Mouse (Mus musculus) midbrain, embryonic 12.5 days (tissue): ENCODE data around the gene Mum1. TPM values are rescaled to one million over a fixed set of nuclear protein-coding genes. Genes with fewer than 3 reads are reported as not detected.

Source experiments
- microRNA-seq: library from miRNA; unstranded; fragments of <30 nt; microRNA quantifications from one replicate; pipeline ENCODE4, GENCODE M21; 2017
- polyA plus RNA-seq: library from polyadenylated mRNA; unstranded; fragments of >200 nt; fragmentation: Nextera tagmentation; extraction: Ambion mirVana; gene quantifications from 2 replicates; pipeline ENCODE4 v1.2.1, GENCODE M21; 2016

Gene Mum1
- polyA plus RNA-seq, 1 experiment from 2014 or later = 195 TPM

Small RNA genes lying within 50 kb of the gene (microRNA-seq; reads per million reads assigned to microRNA genes)
- 0.93 reads per million for gene Mir6911

Other genes with a start within 250 kb of the Mum1 start
- 19.3 and 20.9 TPM in 2 replicates for gene Tmem259, start 242.1 kb upstream of the Mum1 start, polyA plus RNA-seq
- gene Cnn2, start 237.8 kb upstream of the Mum1 start, polyA plus RNA-seq = 109 and 168 TPM in 2 replicates
- gene Abca7, start 229.9 kb upstream of the Mum1 start, polyA plus RNA-seq = 7.6 and 8.5 TPM in 2 replicates
- 4.5 and 5.6 TPM in 2 replicates for gene Arhgap45, start 209.8 kb upstream of the Mum1 start, polyA plus RNA-seq
- 172 and 173 TPM in 2 replicates for gene Polr2e, start 186.6 kb upstream of the Mum1 start, polyA plus RNA-seq
- 483 and 524 TPM in 2 replicates for gene Gpx4, start 179.3 kb upstream of the Mum1 start, polyA plus RNA-seq
- 14.7 and 15.7 TPM in 2 replicates for gene Sbno2, start 120.9 kb upstream of the Mum1 start, polyA plus RNA-seq
- 16.7 and 20.3 TPM in 2 replicates for gene Stk11, start 110.6 kb upstream of the Mum1 start, polyA plus RNA-seq
- 379 and 384 TPM in 2 replicates for gene Atp5d, start 87.8 kb upstream of the Mum1 start, polyA plus RNA-seq
- gene Cbarp, start 85.6 kb upstream of the Mum1 start, polyA plus RNA-seq = 19.3 and 20.0 TPM in 2 replicates
- gene Midn, start 78.2 kb upstream of the Mum1 start, polyA plus RNA-seq = 41.7 and 46.4 TPM in 2 replicates
- 227 and 233 TPM in 2 replicates for gene Cirbp, start 60.4 kb upstream of the Mum1 start, polyA plus RNA-seq
- 12.9 and 13.6 TPM in 2 replicates for gene 1600002K03Rik, start 53.5 kb upstream of the Mum1 start, polyA plus RNA-seq
- 114 and 127 TPM in 2 replicates for gene Efna2, start 47.0 kb upstream of the Mum1 start, polyA plus RNA-seq
- gene Ndufs7, start 22.7 kb downstream of the Mum1 start, polyA plus RNA-seq = 205 and 213 TPM in 2 replicates
- 28.1 and 29.5 TPM in 2 replicates for gene Gamt, start 34.6 kb downstream of the Mum1 start, polyA plus RNA-seq
- gene Dazap1, start 35.1 kb downstream of the Mum1 start, polyA plus RNA-seq = 61.2 and 71.3 TPM in 2 replicates
- gene Rps15, start 66.0 kb downstream of the Mum1 start, polyA plus RNA-seq = 671 and 694 TPM in 2 replicates
- gene Apc2, start 69.5 kb downstream of the Mum1 start, polyA plus RNA-seq = 181 and 193 TPM in 2 replicates
- gene 2310011J03Rik, start 94.1 kb downstream of the Mum1 start, polyA plus RNA-seq = 36.2 and 44.5 TPM in 2 replicates
- gene Pcsk4, start 103.1 kb downstream of the Mum1 start, polyA plus RNA-seq = 2.4 and 3.7 TPM in 2 replicates
- 3.1 and 4.3 TPM in 2 replicates for gene Reep6, start 103.5 kb downstream of the Mum1 start, polyA plus RNA-seq
- gene Adamtsl5, start 122.0 kb downstream of the Mum1 start, polyA plus RNA-seq = 0.38 and 0.79 TPM in 2 replicates
- gene Plk5, start 130.0 kb downstream of the Mum1 start, polyA plus RNA-seq = 0.31 and 0.52 TPM in 2 replicates
- gene Mex3d, start 161.2 kb downstream of the Mum1 start, polyA plus RNA-seq = 18.4 and 19.7 TPM in 2 replicates
- 288 and 314 TPM in 2 replicates for gene Mbd3, start 173.1 kb downstream of the Mum1 start, polyA plus RNA-seq
- 398 and 414 TPM in 2 replicates for gene Uqcr11, start 180.4 kb downstream of the Mum1 start, polyA plus RNA-seq
- 185 and 191 TPM in 2 replicates for gene Tcf3, start 207.2 kb downstream of the Mum1 start, polyA plus RNA-seq